Mouse (Mus musculus) MEL (cell line): ENCODE results near the gene Olfr573-ps1. TPM values are rescaled to one million over a fixed set of nuclear protein-coding genes. Genes with fewer than 3 reads are reported as not detected.

Experiments used
- DNase-seq: peaks from one replicate; pipeline ENCODE4 v3.0.0; 2011; ENCODE audit warnings: low read depth, low spot score
- H3K27ac ChIP-seq: 2 replicates; pipeline ENCODE4 v1.5.1; 2012; ENCODE audit warnings: low read depth, mild to moderate bottlenecking, control low read depth, low read length, moderate library complexity; ENCODE audit not compliant: control insufficient read depth
- H3K27me3 ChIP-seq, 2 experiments: fragments of 150-350 bp in 1 of 2; sonication (generic) in 1 of 2; 2 replicates each; pipeline ENCODE4 v1.6.1; 2012; ENCODE audit warnings: low read length in 2 of 2, mild to moderate bottlenecking in 2 of 2, improper control_type of control experiment in 1 of 2, moderate library complexity in 1 of 2; ENCODE audit not compliant: insufficient read depth in 2 of 2, control insufficient read depth in 1 of 2
- H3K36me3 ChIP-seq, 2 experiments: 2 replicates each; pipeline ENCODE4 v1.6.1; 2012 to 2014; ENCODE audit warnings: low read length in 2 of 2, improper control_type of control experiment in 1 of 2, inconsistent platforms in 1 of 2, mild to moderate bottlenecking in 1 of 2; ENCODE audit not compliant: insufficient read depth in 2 of 2, control insufficient read depth in 1 of 2
- H3K4me1 ChIP-seq, 2 experiments: fragments of 150-350 bp in 1 of 2; sonication (generic) in 1 of 2; 2 replicates each; pipeline ENCODE4 v1.6.1; 2012; ENCODE audit warnings: low read length in 2 of 2, improper control_type of control experiment in 1 of 2, mild to moderate bottlenecking in 1 of 2; ENCODE audit not compliant: insufficient read depth in 2 of 2, control insufficient read depth in 1 of 2
- H3K4me3 ChIP-seq, 2 experiments: fragments of 150-350 bp in 1 of 2; sonication (generic) in 1 of 2; 2 replicates each; pipeline ENCODE4 v1.5.1; 2012; ENCODE audit warnings: low read depth in 2 of 2, low read length in 2 of 2, mild to moderate bottlenecking in 2 of 2, moderate library complexity in 2 of 2, control low read depth in 1 of 2, improper control_type of control experiment in 1 of 2; ENCODE audit not compliant: control insufficient read depth in 1 of 2, insufficient read depth in 1 of 2
- H3K79me2 ChIP-seq: 2 replicates; pipeline ENCODE4 v1.6.1; 2012; ENCODE audit warnings: mild to moderate bottlenecking, low read length, moderate library complexity; ENCODE audit not compliant: control insufficient read depth, poor library complexity, insufficient read depth
- H3K9ac ChIP-seq: 2 replicates; pipeline ENCODE4 v1.6.1; 2012; ENCODE audit warnings: low read depth, mild to moderate bottlenecking, control low read depth, low read length, moderate library complexity; ENCODE audit not compliant: control insufficient read depth, poor library complexity, severe bottlenecking
- H3K9me3 ChIP-seq: fragments of 150-350 bp; sonication (generic); replicated peaks from 2 replicates; pipeline ENCODE4 v1.6.1; 2012; ENCODE audit warnings: mild to moderate bottlenecking, low read length, improper control_type of control experiment, moderate library complexity; ENCODE audit not compliant: insufficient read depth
- CHD1 ChIP-seq: IDR thresholded peaks from 2 replicates; pipeline ENCODE4 v1.6.1; 2012; ENCODE audit warnings: low read depth, mild to moderate bottlenecking, inconsistent platforms, low read length, improper control_type of control experiment
- CHD2 ChIP-seq: IDR thresholded peaks from 2 replicates; pipeline ENCODE4 v1.6.1; 2011; ENCODE audit warnings: low read length, improper control_type of control experiment
- CTCF ChIP-seq, 3 experiments: IDR thresholded peaks in 2 of 3; conservative IDR thresholded peaks in 1 of 3; 2 replicates each; pipeline ENCODE4 v1.5.1; 2011 to 2012; ENCODE audit warnings: low read length in 3 of 3, low read depth in 2 of 3, mild to moderate bottlenecking in 2 of 3, improper control_type of control experiment in 1 of 3, inconsistent platforms in 1 of 3, mixed read lengths in 1 of 3, moderate library complexity in 1 of 3; ENCODE audit not compliant: control insufficient read depth in 1 of 3, insufficient read depth in 1 of 3, poor library complexity in 1 of 3, severe bottlenecking in 1 of 3
- GABPA ChIP-seq: IDR thresholded peaks from 2 replicates; pipeline ENCODE4 v1.6.1; 2012; ENCODE audit warnings: low read depth, mild to moderate bottlenecking, inconsistent platforms, low read length, improper control_type of control experiment, moderate library complexity
- HCFC1 ChIP-seq: IDR thresholded peaks from 2 replicates; pipeline ENCODE4 v1.6.1; 2012; ENCODE audit warnings: low read depth, mild to moderate bottlenecking, inconsistent platforms, low read length, improper control_type of control experiment, moderate library complexity
- KAT2A ChIP-seq: conservative IDR thresholded peaks from 2 replicates; pipeline ENCODE4 v1.6.1; 2012; ENCODE audit warnings: low read depth, low read length, improper control_type of control experiment, inconsistent platforms
- MAFK ChIP-seq: IDR thresholded peaks from 2 replicates; pipeline ENCODE4 v1.6.1; 2011; ENCODE audit warnings: low read depth, mild to moderate bottlenecking, low read length, improper control_type of control experiment, borderline replicate concordance
- MAX ChIP-seq: IDR thresholded peaks from 2 replicates; pipeline ENCODE4 v1.6.1; 2011; ENCODE audit warnings: low read length, improper control_type of control experiment
- MAZ ChIP-seq: IDR thresholded peaks from 2 replicates; pipeline ENCODE4 v1.6.1; 2012; ENCODE audit warnings: low read depth, mild to moderate bottlenecking, inconsistent platforms, low read length, improper control_type of control experiment
- MEF2A ChIP-seq: IDR thresholded peaks from 2 replicates; pipeline ENCODE4 v1.6.1; 2014; ENCODE audit warnings: low read depth, mild to moderate bottlenecking, inconsistent platforms, low read length, improper control_type of control experiment; ENCODE audit not compliant: poor library complexity, insufficient replicate concordance, severe bottlenecking; ENCODE audit errors: extremely low read depth
- MXI1 ChIP-seq: IDR thresholded peaks from 2 replicates; pipeline ENCODE4 v1.6.1; 2011; ENCODE audit warnings: mild to moderate bottlenecking, low read depth, low read length, improper control_type of control experiment
- MYB ChIP-seq: IDR thresholded peaks from 2 replicates; pipeline ENCODE4 v1.6.1; 2011; ENCODE audit warnings: mild to moderate bottlenecking, low read depth, low read length, improper control_type of control experiment
- MYC ChIP-seq: IDR thresholded peaks from 2 replicates; pipeline ENCODE4 v1.6.1; 2011; ENCODE audit warnings: low read depth, mild to moderate bottlenecking, low read length, improper control_type of control experiment, moderate library complexity
- NRF1 ChIP-seq: IDR thresholded peaks from 2 replicates; pipeline ENCODE4 v1.6.1; 2014; ENCODE audit warnings: low read depth, mild to moderate bottlenecking, inconsistent platforms, low read length, improper control_type of control experiment, moderate library complexity; ENCODE audit not compliant: poor library complexity, insufficient read depth, severe bottlenecking
- POLR2AphosphoS2 ChIP-seq: IDR thresholded peaks from 2 replicates; pipeline ENCODE4 v1.6.1; 2011; ENCODE audit warnings: low read length, improper control_type of control experiment
- POLR2AphosphoS5 ChIP-seq: IDR thresholded peaks from 2 replicates; pipeline ENCODE4 v1.6.1; 2012; ENCODE audit warnings: low read depth, borderline replicate concordance, mild to moderate bottlenecking, inconsistent platforms, low read length, moderate library complexity, mixed read lengths
- RCOR1 ChIP-seq: IDR thresholded peaks from 2 replicates; pipeline ENCODE4 v1.6.1; 2012; ENCODE audit warnings: low read depth, mild to moderate bottlenecking, inconsistent platforms, low read length, improper control_type of control experiment
- SIN3A ChIP-seq: IDR thresholded peaks from 2 replicates; pipeline ENCODE4 v1.6.1; 2012; ENCODE audit warnings: low read length, improper control_type of control experiment, inconsistent platforms
- SMC3 ChIP-seq: IDR thresholded peaks from 2 replicates; pipeline ENCODE4 v1.6.1; 2011; ENCODE audit warnings: low read depth, low read length, improper control_type of control experiment
- TAL1 ChIP-seq: IDR thresholded peaks from 2 replicates; pipeline ENCODE4 v1.6.1; 2012; ENCODE audit warnings: mild to moderate bottlenecking, inconsistent platforms, low read length, moderate library complexity, mixed read lengths
- TBP ChIP-seq: IDR thresholded peaks from 2 replicates; pipeline ENCODE4 v1.8.0; 2011; ENCODE audit warnings: low read depth, low read length, improper control_type of control experiment
- USF1 ChIP-seq: IDR thresholded peaks from 2 replicates; pipeline ENCODE4 v1.6.1; 2014; ENCODE audit warnings: low read depth, mild to moderate bottlenecking, inconsistent platforms, low read length, improper control_type of control experiment, moderate library complexity
- USF2 ChIP-seq, 2 experiments: IDR thresholded peaks; 2 replicates each; pipeline ENCODE4 v1.6.1; 2011 to 2012; ENCODE audit warnings: improper control_type of control experiment in 2 of 2, low read length in 2 of 2, borderline replicate concordance in 1 of 2, inconsistent platforms in 1 of 2, low read depth in 1 of 2, mild to moderate bottlenecking in 1 of 2; ENCODE audit not compliant: insufficient read depth in 1 of 2
- ZC3H11A ChIP-seq: IDR thresholded peaks from 2 replicates; pipeline ENCODE4 v1.6.1; 2012; ENCODE audit warnings: low read depth, mild to moderate bottlenecking, inconsistent platforms, low read length, improper control_type of control experiment
- ZMIZ1 ChIP-seq: IDR thresholded peaks from 2 replicates; pipeline ENCODE4 v1.6.1; 2012; ENCODE audit warnings: low read depth, mild to moderate bottlenecking, inconsistent platforms, low read length, improper control_type of control experiment, moderate library complexity
- ZNF384 ChIP-seq: IDR thresholded peaks from 2 replicates; pipeline ENCODE4 v1.6.1; 2012; ENCODE audit warnings: low read depth, mild to moderate bottlenecking, inconsistent platforms, low read length, improper control_type of control experiment
- polyA plus RNA-seq, 2 experiments: library from polyadenylated mRNA; stranded (reverse) in 1 of 2; unstranded in 1 of 2; fragments of >175 nt in 1 of 2; fragments of >200 nt in 1 of 2; gene quantifications; 2 replicates each; pipeline versions ENCODE4 v1.2.1 to v1.2.4; 2012; ENCODE audit warnings: low replicate concordance in 2 of 2, low read depth in 1 of 2; ENCODE audit not compliant: insufficient read length in 2 of 2, insufficient read depth in 1 of 2, missing spikeins in 1 of 2
- total RNA-seq: library from RNA; depleted of rRNA; stranded (reverse); fragments of 300-350 nt; gene quantifications from 2 replicates; pipeline ENCODE4 v1.2.3, GENCODE M21; 2012; rRNA removed

Olfr573-ps1 gene
- total RNA-seq (not detected in 2 replicates), polyA plus RNA-seq (not detected)

- Histone ChIP-seq H3K27me3 (no peaks in the 10 kb centered on the region), H3K9ac (no peak within 1 kb of the TSS), H3K36me3 (no peaks in the 10 kb centered on the region), H3K79me2 (no peaks in the 10 kb centered on the region), H3K4me3 (no peak within 1 kb of the TSS), H3K9me3 (no peaks in the 10 kb centered on the region), H3K27ac (no peak within 1 kb of the TSS), H3K4me1 (no peaks in the 10 kb centered on the region)
- TF ChIP-seq ZMIZ1 (no peak), POLR2AphosphoS2 (no peak), MAX (no peak), TAL1 (no peak), SIN3A (no peak), HCFC1 (no peak), GABPA (no peak), POLR2AphosphoS5 (no peak), KAT2A (no peak), SMC3 (no peak), CTCF (IDR thresholded peaks at IDR 0.05 in 2 of 3, conservative IDR thresholded peaks at IDR 0.05 in 1 of 3; ENCODE audit: control insufficient read depth in 1 of 3, insufficient read depth in 1 of 3, low read depth in 2 of 3, low read length in 3 of 3, poor library complexity in 1 of 3, severe bottlenecking in 1 of 3) (no peak), MEF2A (no peak), MYC (no peak), USF2 (IDR thresholded peaks at IDR 0.05; ENCODE audit: borderline replicate concordance in 1 of 2, insufficient read depth in 1 of 2, low read depth in 1 of 2, low read length in 2 of 2) (no peak), MAFK (no peak), ZC3H11A (no peak), RCOR1 (no peak), MXI1 (no peak), TBP (no peak)
- DNase-seq: no peak
These were observed at the start of gene Olfr573-ps1 for GRCm38 (mm10) chr7:102942475-102942874. Gene Olfr573-ps1 (minus strand): TSS chr7:102942575.

DNA sequence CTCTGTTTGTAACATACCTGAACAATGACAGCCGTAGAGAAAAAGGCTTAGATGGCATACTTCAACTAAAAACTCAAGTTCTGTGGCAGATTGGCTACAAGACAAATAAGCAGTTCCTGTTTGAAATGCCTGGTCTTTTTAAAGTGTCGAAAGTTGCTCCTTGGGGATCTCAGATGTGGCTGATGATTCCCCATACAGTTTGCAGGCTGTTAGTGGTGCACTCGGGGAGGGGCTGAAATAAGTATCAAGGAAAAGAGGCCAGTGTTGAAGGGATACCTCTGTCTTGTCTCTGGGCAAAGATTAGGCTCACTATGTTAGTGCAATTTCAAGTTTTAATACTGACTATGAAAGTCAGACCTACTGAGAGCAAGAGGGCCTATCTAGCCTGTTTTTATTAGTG is 46.8 kb upstream of the Olfr573-ps1 start, which contains the start of gene Olfr578:
Gene Olfr578, minus strand, starts transcription at position 101 of the 400 bp plus-strand sequence.
- TF ChIP-seq CHD2: no peak
- no peak for TF ChIP-seq SIN3A
- no peak for TF ChIP-seq ZNF384
- TF ChIP-seq TAL1: no peak
- TF ChIP-seq CHD1: no peak
- no peak for TF ChIP-seq ZMIZ1
- TF ChIP-seq MYC: no peak
- TF ChIP-seq GABPA: no peak
- no peak for TF ChIP-seq MYB
- TF ChIP-seq NRF1: no peak
- TF ChIP-seq ZC3H11A: no peak
- TF ChIP-seq USF1: no peak
- no peak for TF ChIP-seq MAZ
- TF ChIP-seq MAFK: no peak
- H3K27me3 ChIP-seq: no peaks in the 10 kb centered on the region
- DNase-seq: no peak

More for the DNA sequence above, 46.8 kb upstream of the Olfr573-ps1 start, which contains the start of gene Olfr578:
- Histone ChIP-seq H3K79me2 (no peaks in the 10 kb centered on the region), H3K36me3 (no peaks in the 10 kb centered on the region), H3K27ac (no peak within 1 kb of the TSS), H3K9ac (no peak within 1 kb of the TSS), H3K4me3 (no peak within 1 kb of the TSS), H3K4me1 (no peaks in the 10 kb centered on the region), H3K9me3 (no peaks in the 10 kb centered on the region)
